Mouse (Mus musculus) forebrain, embryonic 16.5 days (tissue): ENCODE data around the gene Usp51. TPM values are rescaled to one million over a fixed set of nuclear protein-coding genes. Genes with fewer than 3 reads are reported as not detected.
"Not testable (repeated sequence)": the region's sequence is repeated elsewhere in the genome, so short reads cannot be mapped to it uniquely, and the experiment has no call there.

ENCODE experiments used
- ATAC-seq: fragments of 200-750 bp; cut with Nextera tagmentation; 2 replicates; pipeline ENCODE4 v1.8.0; 2017; ENCODE audit warnings: mild to moderate bottlenecking, moderate library complexity
- H3K27ac ChIP-seq: fragments of 300-500 bp; sonication (generic); 2 replicates; pipeline ENCODE4 v1.5.1; 2014; ENCODE audit warnings: low read length, control low read depth
- H3K27me3 ChIP-seq: fragments of 300-500 bp; sonication (generic); replicated peaks from 2 replicates; pipeline ENCODE4 v1.6.1; 2014; ENCODE audit warnings: low read length; ENCODE audit not compliant: control insufficient read depth, insufficient read depth
- H3K36me3 ChIP-seq: fragments of 300-500 bp; sonication (generic); 2 replicates; pipeline ENCODE4 v1.6.1; 2014; ENCODE audit not compliant: control insufficient read depth, insufficient read depth
- H3K4me1 ChIP-seq: fragments of 300-500 bp; sonication (generic); replicated peaks from 2 replicates; pipeline ENCODE4 v1.6.1; 2014; ENCODE audit warnings: low read length; ENCODE audit not compliant: control insufficient read depth, insufficient read depth
- H3K4me2 ChIP-seq: fragments of 300-500 bp; sonication (generic); 2 replicates; pipeline ENCODE4 v1.6.1; 2014; ENCODE audit warnings: mild to moderate bottlenecking, low read length, control low read depth
- H3K4me3 ChIP-seq: fragments of 300-500 bp; sonication (generic); replicated peaks from 2 replicates; pipeline ENCODE4 v1.5.1; 2014; ENCODE audit warnings: mild to moderate bottlenecking, low read length, control low read depth
- H3K9ac ChIP-seq: fragments of 300-500 bp; sonication (generic); replicated peaks from 2 replicates; pipeline ENCODE4 v1.6.1; 2014; ENCODE audit warnings: low read depth, low read length, control low read depth
- H3K9me3 ChIP-seq: fragments of 300-500 bp; sonication (generic); 2 replicates; pipeline ENCODE4 v1.6.1; 2016; ENCODE audit warnings: low read length; ENCODE audit not compliant: control insufficient read depth
- WGBS: fragments of 180-500 bp; shearing (Covaris S2); extraction: QIAGEN DNeasy Blood & Tissue Kit; methylation state at CpG from one replicate; pipeline ENCODE4 v1.1.7; 2014; 5-methylcytosine and 5-hydroxymethylcytosine counted together
- polyA plus RNA-seq: library from polyadenylated mRNA; unstranded; fragments of >200 nt; fragmentation: Nextera tagmentation; extraction: Ambion mirVana; gene quantifications from 2 replicates; pipeline ENCODE4 v1.2.1, GENCODE M21; 2015

Gene Usp51
- polyA plus RNA-seq, 1 experiment from 2014 or later: 2.0 TPM

DNA sequence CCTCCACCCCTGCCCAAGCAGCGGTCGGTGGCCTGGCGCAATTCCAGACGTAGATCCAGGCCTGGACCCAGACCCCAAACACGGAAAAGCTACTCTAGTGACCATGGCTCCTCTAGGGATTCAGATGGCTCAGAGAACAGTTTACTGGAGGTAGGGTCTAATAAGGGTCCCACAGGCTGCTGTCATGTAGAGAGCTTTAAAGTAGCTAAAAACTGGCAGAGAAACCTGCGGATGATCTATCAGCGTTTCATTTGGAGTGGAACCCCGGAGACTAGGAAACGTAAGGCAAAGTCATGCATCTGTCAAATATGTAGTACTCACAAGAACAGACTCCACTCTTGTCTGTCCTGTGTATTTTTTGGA, 1.4 kb downstream of the Usp51 start:
- Histone ChIP-seq H3K4me3 (peak overlapping the region; percentile 53), H3K27me3 (no peaks in the 10 kb centered on the region), H3K4me2 (peak overlapping the region; percentile 59), H3K4me1 (0 out of 2 replicates have a peak, but pooled peaks cover 2% of the 10 kb centered on the region), H3K9ac (peak overlapping the region; percentile 64), H3K9me3 (no peaks in the 10 kb centered on the region), H3K36me3 (no peaks in the 10 kb centered on the region), H3K27ac (peak overlapping the region; percentile 63; the same call in 1 of the 2 replicates)
- 36% methylated on average over 9 of the region's 9 CpGs for WGBS
- peak; percentile 19 for ATAC-seq

DNA sequence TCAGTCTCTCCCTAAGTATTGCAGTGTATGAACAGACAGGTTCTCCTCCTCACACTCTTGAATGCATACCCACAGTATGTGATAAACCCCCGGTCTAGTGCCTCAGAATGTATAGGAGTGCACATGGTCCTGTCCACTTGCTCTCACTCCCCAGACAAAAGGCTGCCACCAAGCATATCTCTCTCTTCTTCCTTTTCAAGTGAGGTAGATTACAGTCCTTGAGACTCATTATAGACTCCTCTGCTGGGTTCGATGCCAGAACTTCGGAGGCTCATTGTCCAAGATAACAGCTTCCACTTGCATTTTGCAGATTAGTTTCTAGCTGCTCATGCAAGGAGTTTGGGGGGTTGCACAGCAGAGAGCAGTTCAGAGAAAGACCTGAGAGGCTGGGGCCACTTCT, 19.0 kb downstream of the Usp51 start:
- H3K4me3 ChIP-seq, H3K36me3 ChIP-seq, H3K27ac ChIP-seq, H3K4me2 ChIP-seq, ATAC-seq, H3K9me3 ChIP-seq, H3K4me1 ChIP-seq, H3K27me3 ChIP-seq, H3K9ac ChIP-seq: not testable (repeated sequence)
- WGBS: no CpG with 5 or more reads among the region's 3 CpGs

DNA sequence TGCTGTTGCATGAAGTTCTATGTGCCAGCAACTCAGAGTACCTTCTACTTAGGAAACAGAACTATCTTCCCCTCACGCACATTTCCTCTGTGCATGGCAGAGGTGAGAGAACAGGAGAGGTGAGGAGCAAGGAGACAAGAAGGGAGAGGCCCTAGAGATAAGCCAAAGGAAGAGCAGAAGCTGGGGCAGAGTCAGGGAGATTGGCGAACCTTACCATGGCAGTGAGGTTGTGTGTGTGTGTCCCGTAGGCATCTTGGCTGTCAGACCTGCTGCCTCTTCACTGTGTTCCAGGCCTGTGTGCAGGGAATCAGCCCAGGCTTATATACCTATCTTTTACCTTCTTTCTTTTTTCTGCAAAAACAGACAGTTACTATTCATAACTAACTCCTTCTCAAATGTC, 19.4 kb downstream of the Usp51 start:
- H3K36me3 ChIP-seq, H3K4me1 ChIP-seq, H3K9me3 ChIP-seq, H3K4me3 ChIP-seq, ATAC-seq, H3K9ac ChIP-seq, H3K27ac ChIP-seq, H3K4me2 ChIP-seq, H3K27me3 ChIP-seq: not testable (repeated sequence)
- no CpG with 5 or more reads among the region's 3 CpGs for WGBS

DNA sequence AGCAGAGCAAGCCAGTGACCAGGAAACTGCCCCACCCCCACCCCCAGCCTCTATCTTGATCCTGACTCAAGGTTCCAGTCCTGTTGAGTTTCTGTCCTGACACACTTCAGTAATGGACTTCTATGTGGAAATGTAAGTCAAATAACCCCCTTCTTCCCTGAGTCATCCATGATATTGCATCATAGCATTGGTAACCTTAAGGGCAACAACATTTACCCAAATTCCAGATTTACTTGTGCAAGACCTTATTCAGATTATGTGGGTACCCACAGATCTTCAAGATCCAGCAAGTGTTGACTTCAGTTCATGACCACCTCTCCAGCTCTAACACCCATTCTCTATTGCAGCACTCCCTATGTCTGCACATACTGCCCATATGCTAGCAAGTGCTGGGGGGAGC, 25.3 kb downstream of the Usp51 start:
- H3K4me3 ChIP-seq, H3K9ac ChIP-seq, H3K36me3 ChIP-seq, H3K4me1 ChIP-seq, H3K9me3 ChIP-seq, H3K4me2 ChIP-seq, H3K27me3 ChIP-seq, ATAC-seq, H3K27ac ChIP-seq: not testable (repeated sequence)

DNA sequence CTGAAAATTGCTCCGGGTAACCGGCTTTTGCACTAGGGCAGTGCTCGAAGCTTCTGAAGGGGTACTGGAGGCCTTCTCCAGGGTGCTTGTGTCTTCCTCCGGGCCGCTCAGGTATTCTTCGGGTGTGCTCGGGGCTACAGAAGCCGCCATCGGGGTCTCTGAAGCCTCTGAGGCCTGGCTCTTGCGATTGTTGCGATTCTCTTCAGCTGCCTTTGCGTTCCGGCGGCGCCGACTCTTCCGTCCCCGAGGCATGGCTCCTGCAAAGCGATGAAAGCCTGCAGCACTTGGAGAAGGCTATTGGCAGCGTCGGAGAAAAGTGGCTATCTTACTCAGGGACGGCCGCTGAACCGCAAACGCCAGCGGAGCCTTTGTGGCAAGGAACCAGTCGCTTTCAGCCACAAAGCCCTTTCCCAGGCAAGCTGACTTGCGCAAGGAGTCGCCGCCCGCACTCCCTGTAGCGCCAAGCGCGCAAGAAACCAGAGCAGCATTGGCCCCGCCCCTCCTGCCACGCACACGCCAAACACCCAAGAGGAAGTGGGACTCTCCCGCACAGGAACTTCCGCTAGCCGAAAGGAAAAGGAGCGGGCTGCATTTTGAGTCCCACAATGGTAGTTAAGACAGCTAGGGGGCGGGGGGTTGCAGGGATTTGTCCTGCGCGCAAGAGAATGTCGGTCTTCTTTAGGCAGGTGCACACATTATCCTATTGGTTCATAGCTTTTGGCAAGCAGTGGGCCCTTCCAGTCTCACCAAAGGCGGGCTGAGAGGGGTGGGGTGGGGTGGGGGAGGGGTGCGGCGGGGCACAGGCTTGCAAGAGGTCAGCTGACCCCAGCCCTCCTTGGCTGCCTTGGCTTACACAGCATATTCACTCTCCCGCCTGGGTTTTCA, 31.1 kb downstream of the Usp51 start, which contains the start of gene Mageh1:
Gene Mageh1 (minus strand): TSS at position 489 of the 885 bp plus-strand sequence.
- no peaks in the 10 kb centered on the region for H3K27me3 ChIP-seq
- peak within 1 kb of the TSS; percentile 95 for H3K27ac ChIP-seq
- peak within 1 kb of the TSS; percentile 66 for H3K4me3 ChIP-seq
- 20% methylated on average over 48 of the region's 49 CpGs for WGBS
- peak within 1 kb of the TSS; percentile 64 for H3K4me2 ChIP-seq
- H3K36me3 ChIP-seq: no peaks in the 10 kb centered on the region
- H3K4me1 ChIP-seq: peaks cover 3% of the 10 kb centered on the region; the same call in 1 of the 2 replicates
- peak within 1 kb of the TSS; percentile 82 for H3K9ac ChIP-seq
- ATAC-seq: peak; percentile 95
- H3K9me3 ChIP-seq: no peaks in the 10 kb centered on the region

DNA sequence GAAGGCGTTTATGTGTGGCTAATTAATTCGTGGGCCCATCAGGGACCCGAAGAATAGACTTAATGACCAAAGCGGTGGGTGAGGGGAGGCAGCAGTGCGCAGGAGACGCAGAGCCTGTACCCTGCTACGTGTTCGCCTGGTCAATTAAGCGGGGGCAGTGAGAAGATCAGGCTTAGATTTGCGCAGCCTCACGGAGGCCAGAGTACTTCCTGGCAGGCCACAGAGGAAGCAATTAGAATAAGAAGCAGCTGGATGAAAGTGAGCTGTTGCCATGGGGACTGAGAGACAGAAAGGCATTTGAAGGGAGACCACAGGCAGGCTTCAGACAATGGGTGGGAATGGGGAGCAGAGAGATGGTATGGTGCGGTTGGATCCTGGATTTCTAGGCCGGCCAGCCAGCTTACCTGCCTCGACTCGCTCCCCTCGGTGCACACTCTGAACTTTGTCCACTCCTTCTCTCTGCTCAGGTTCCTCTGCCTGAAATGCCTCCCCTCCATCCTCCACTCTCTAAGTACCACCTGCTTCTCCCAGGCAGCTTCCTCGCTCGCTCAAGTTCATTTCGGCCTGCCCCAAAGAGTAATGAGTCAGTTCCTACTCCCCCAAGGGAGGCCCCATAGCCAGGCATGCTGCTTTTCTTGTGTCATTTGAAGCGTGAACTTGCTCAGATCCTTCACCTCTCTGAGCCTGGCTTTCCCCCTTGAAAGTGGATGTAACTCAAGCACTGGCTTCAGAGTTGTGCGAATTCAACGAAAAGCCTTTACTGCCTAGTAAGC, 31.9 kb downstream of the Usp51 start:
- peak overlapping the region; percentile 42 for H3K4me2 ChIP-seq
- not testable (repeated sequence) for H3K27me3 ChIP-seq, H3K36me3 ChIP-seq, H3K9me3 ChIP-seq, H3K4me1 ChIP-seq
- peak overlapping the region; percentile 48 for H3K9ac ChIP-seq
- 26% methylated on average over 6 of the region's 22 CpGs for WGBS
- peak overlapping the region; percentile 95 for H3K27ac ChIP-seq
- H3K4me3 ChIP-seq: peak overlapping the region; percentile 66
- ATAC-seq: peak; percentile 89

Other genes with a start within 250 kb of the Usp51 start
- gene Shroom2, start 237.0 kb upstream of the Usp51 start, polyA plus RNA-seq: 49.2 and 59.3 TPM in 2 replicates
- not detected in 2 replicates for gene Gpr143, start 224.5 kb upstream of the Usp51 start, polyA plus RNA-seq
- gene Mageh1, start 31.1 kb downstream of the Usp51 start, polyA plus RNA-seq: 100 and 105 TPM in 2 replicates
- gene Foxr2, start 112.3 kb downstream of the Usp51 start, polyA plus RNA-seq: 0.51 and 0.68 TPM in 2 replicates
- gene Rragb, start 133.5 kb downstream of the Usp51 start, polyA plus RNA-seq: 6.3 and 6.9 TPM in 2 replicates
- gene Klf8, start 231.0 kb downstream of the Usp51 start, polyA plus RNA-seq: 8.5 and 8.6 TPM in 2 replicates